Mouse (Mus musculus): ENCODE measurements around the gene Cdh24.
"Not testable (repeated sequence)": the region's sequence is repeated elsewhere in the genome, so short reads cannot be mapped to it uniquely, and the experiment has no call there.

Cdh24 gene

DNA sequence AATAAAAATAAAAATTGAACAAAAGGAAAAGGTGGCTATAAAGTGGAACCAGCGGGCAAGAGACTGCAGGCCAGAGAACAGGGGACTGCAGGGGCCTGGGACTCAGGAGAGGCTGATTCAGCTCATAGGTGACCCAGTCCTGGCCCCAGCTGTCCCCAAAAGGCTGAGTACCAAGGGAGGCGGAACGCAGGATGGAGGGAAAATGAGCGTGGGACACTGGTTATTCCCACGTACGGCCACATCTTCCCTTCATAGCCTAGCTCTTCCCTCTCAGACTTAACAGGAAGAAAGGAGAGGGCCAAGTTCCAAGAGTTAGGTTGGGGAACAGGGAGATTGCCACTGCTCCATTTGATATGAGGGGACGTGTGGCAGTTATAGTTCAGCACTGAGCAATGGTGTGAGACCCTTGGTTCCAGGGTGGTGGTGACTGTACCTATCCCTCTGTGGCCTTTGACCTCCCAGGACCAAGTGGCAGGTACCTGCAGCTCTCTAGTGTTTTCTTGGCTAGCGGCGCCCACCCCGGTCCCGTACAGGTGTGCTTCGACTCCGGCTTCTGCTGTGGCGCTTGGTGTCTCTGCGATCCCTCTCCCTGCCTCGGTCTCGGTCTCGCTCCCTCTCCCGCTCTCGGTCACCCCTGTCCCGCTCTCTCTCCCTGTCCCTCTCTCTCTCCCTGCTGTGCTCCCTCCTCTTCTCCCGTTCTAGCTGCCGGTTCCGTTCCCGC, 1.2 kb upstream of the Cdh24 start:
- no peak for DNase-seq

DNA sequence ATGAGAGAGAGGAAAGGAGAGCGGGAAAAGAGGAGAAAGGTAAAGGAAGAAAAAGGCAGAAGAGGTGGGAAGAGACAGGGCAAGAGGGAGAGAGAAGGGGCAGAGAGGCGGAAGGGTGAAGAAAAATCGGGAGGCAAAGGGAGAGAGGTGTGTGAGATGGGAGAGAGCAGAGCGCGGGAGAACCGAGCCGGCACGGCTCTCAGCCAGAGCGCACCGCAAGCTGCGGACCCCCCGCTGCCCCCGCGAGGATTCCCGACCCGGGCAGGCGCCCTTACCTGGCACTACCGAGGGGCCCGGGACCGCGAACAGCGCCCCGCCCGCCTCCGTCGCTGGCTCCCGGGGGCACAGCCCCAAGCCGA, 239 bp downstream of the Cdh24 start, which contains the start of gene Gm17606:
Gene Gm17606, plus strand, starts transcription at position 7 of the 359 bp plus-strand sequence.
- no peak for DNase-seq

DNA sequence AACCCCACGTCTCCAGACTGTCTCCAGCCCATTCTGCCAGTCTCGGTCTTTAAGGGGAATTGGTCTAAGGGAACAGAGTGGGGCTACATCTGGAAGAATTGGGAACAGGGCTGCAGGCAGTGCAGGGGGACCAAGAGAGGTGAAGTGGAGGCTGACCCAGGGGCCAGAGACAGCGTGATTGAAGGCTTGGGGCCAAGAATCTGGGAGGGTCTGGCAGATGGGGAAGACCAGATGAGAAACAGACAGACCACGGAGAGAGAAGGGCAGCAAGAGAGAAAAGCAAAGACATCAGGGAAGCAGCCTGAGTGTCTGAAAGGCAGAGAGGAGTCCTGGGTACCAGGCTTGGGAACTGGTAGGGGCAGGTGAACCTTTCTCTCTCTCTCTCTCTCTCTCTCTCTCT, 1.0 kb downstream of the Cdh24 start:
- DNase-seq = no peak

DNA sequence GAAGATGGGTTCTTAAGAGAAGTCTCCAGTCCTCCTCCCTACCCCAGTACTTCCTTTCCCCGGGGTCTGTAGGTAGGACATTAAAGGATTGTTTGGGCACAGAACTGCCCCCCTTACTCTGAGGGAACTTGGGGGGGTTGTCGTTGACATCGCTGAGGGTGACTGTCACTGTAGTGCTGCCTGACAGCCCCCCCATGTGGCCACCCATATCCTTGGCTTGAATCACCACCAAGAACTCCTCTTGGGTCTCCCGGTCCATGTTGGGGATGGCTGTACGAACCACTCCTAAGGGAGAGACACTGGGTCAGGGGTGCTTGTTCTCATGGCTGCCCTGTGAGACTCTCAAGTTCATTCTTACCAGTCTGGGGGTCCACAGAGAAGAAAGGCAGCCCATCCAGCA, 3.0 kb downstream of the Cdh24 start:
- DNase-seq = peak; percentile 49

DNA sequence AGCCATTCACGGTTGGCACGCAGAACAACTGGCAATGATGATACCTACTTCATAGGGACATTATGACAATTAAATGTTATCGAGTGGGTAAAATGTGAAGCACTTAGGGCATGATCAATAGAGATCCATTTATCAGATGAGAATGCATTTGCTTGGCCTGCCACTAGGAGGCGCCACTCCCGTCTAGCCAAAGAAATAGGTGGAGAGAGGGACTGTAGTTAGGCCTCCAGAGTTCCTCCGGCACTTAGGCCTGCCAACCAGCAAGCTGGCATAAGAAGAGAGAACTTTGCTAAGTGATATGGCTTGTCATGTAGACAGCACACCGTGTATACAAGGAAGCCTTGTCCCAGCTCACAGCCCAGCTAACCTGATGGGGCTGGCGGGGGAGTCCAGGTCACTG, 4.2 kb downstream of the Cdh24 start:
- peak; percentile 72 for DNase-seq

DNA sequence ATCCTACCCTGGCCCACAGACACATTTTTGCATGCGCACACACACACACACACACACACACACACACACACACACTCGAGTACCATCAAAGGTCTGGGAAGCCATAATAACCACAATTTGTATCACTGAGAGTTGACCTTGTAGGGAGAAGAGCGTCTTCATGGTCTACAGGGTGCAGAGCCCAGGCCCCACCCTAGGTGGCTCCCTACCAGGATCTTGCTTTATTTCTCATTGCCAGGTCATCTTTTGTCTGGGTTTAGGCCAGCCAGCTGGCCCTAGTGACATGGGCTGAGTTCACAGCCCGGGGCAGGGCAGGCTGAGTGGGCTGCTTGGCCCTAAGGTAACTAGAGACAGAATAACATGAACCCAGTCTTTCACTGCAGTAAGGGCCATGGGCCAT, 7.0 kb downstream of the Cdh24 start:
- no peak for DNase-seq

DNA sequence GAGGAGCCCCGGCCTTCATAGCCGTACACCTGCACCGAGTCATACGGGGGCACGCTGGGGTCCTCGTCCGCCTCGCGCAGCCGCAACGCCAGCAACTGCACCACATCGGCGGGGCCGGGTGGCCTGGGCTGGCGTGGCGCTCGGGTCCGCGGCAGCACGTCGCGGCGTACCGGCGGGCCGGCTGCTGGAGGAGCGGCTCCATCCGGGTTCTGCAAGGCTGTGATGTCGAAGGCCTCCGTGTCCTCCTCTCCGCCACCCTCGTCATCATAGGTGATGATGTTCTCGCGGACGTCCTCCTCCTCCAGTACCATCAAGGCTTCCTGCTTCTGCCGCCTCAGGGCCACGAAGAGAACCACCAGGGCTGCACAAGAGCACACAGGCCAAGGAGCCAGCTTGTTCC, 8.9 kb downstream of the Cdh24 start:
- DNase-seq = no peak

DNA sequence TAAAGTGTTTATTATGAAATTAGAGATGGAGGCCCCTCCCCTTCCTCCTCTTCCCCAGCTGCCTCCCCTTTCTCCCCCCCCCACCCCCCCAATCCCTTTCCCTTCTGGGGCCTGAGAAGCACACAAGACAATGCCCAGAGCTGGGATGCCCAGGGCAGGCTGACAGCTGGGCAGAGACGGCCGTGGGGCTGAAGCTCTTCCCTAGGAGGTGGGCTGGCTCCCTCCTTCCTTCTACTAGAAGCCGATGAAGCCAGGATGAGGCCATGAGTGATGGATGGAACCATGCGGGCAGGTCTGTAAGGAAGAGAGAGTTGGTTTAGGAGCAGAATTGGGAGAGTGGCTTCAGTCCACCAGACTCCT, 9.9 kb downstream of the Cdh24 start:
- DNase-seq = no peak

DNA sequence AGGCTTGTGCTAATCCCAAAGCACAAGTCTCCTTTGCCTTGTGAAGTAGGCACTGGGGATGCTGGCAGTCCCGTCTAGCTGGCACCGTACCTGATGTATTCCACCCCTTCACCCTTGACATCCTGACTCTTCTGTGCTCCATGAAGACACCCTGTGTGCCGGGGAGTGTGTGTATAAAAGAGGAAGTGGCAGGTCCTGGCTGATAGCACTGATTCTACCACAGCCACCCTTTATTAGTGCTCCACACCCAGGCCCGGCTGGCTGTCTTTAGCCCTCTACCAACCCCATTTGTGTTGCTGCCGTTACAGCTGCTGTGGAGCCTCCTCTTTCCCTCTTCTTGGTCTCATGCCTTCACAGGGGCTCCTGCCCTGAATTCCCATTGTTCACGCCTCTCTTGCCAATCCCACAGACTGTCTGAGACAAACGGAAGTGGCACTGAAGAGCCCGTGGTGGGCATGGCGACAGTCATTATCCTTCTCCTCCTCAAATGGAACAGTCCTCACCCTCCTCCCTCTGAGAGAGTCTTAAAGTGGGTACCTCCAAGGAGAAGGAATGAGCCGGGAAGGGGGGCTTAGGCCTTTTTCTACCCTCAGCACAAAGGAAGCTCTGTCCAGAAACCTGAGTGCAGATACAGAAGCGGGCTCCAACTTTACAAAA, 10.5 kb downstream of the Cdh24 start:
- no peak for DNase-seq

DNA sequence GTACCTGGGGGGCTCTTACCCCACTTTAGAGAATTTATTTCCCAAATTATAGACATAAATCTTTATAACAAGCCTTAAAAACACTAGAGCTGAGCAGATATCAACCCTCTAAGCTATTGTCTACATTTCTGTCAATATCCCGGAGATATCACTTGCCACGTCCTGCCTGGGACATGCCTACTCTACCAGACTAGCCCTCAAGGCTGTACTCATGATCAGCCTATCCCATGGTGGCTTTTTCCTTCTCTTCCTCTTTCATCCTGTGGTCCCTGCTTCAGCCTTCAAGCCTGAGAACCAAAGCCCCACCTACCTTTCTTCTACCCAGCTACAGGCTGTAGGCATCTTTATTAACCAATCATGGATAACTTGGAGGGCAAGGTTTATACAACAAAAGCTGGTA, 11.4 kb downstream of the Cdh24 start:
- DNase-seq = no peak

DNA sequence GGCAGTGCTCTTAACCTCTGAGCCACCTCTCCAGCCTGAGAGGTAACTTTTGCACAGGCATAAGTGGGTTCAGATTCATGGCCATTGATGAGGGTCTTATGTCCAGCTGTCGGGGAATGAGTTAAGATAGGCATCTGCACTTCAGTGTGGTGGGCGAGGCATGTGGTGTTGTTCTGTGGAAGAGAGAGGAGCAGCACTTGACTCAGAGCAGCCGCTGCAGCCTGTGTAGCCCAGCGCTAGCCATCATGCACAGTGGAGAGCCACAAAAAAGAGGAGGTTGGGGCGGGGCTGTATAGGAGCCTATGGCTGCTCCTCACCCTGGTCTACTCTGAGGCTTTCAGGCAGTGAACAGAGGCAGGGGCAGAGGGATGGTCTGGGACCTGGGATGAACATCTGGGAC, 13.1 kb downstream of the Cdh24 start:
- DNase-seq = no peak

DNA sequence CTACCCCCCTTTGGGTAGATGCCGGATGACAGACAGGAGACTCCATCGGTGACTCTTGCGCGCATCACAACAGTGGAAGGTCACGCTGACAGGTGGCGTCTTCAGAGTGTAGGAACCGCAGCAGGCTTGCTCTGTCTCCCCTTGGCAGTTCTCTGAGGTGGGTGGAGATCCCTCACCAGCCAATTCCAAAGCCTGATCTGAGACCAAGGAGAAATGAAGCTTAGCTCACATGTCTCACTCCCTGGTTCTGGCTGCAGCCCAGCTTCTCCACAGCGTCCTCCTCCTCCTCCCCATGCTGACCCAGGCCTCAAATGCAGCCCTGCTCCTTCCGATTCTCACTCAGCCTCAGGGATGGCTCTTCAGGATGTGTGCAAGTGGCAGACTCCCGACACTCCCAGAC, 16.2 kb downstream of the Cdh24 start:
- DNase-seq = no peak

DNA sequence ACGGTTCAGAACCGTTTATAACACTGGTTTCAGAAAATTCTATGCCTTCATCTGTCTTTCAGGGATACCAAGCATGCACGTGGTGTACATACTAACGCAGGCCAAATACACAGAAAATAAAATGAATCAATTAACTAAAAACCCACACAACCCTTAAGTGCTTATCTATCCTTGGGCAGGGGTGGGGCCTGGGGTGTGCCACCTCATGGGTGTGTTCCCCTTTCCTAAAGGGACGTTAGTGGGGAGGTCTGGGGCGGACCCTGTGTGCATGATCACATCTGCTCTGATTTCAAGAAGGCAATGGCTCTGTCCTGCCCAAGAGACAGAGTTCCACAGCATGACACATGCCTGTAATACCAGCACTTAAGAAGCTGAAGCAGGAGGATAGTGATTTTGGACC, 17.8 kb downstream of the Cdh24 start:
- DNase-seq = no peak

DNA sequence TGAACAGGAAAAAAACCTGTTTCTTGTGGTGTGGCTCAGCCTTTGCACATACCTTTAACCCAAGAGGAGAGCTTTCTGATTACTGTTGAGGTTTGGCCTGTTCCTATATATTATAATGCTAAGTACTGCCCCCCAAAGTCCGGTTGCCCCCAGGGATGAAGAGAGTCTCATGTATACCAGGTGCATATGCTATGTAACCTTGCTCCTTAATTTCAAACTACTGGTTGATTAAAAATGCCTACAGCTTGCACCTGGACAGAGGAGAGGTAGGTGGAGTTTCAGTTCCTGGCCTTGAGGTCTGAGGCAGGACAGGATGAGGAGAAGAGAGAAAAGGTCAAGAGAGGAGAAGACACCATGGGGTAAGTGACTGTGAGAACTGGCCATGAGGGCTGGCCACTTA, 20.0 kb downstream of the Cdh24 start, which contains the start of gene Psmb11:
Gene Psmb11, plus strand, starts transcription at position 301 of the 400 bp plus-strand sequence.
- no peak for DNase-seq

DNA sequence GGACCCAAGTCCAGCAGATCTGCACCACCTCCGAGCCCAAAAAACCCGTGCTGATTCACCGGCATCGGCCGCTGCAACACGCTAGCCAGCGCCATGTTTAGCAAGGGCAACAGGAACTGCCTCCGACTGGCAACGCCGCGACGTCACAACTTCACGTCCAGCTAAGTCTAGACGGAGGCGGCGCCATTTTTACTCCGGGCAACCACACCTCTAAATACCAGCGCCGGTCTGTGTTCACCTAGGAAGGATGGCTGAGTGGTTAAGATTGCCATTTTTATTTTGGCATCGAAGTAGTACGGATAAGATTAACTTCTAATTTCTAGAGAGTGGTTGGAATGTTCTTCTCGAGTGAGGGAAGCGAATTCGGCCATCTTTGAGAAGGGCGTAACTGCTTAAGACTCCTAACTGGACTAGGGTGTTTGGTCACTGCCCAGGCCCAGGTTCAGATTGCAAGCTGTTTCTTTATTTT, 23.2 kb downstream of the Cdh24 start, which contains the start of gene Psmb5:
Gene Psmb5, minus strand, starts transcription at position 126 of the 469 bp plus-strand sequence.
- DNase-seq = peak; percentile 85

DNA sequence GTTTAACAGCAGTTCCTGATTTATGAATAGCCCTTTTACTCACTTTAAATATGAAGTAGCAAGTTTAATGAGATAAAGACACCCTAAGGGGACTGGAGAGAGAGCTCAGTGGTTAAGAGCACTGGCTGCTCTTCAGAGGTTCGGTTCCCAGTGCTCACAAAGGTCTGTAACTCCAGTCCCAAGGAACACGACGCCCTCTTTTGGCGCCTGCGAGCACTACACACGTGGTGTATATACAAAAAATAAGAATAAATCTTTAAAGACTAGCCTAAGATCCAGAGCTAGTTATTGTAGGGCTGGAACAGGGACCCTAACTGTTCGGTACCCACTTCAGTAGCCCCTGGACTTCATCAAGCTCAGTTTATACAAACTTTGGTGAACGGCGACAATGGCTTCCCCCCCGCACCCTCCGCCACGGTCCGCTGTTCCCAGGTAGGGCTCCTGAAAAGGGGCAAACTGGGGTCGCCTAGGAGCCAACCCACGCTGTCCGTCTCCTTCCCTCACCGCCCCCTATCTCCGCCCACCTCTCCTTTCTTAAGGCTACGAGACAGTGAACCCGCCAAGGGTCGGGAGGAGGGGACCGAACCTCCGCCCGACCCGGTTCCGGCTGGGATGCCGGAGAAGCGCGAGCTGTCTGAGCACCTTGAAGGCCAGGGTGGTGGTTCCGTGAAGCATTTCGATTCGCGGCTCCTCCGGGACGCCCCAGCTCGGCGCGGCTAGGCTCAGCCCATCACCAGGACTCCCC, 23.8 kb downstream of the Cdh24 start:
- DNase-seq = no peak

DNA sequence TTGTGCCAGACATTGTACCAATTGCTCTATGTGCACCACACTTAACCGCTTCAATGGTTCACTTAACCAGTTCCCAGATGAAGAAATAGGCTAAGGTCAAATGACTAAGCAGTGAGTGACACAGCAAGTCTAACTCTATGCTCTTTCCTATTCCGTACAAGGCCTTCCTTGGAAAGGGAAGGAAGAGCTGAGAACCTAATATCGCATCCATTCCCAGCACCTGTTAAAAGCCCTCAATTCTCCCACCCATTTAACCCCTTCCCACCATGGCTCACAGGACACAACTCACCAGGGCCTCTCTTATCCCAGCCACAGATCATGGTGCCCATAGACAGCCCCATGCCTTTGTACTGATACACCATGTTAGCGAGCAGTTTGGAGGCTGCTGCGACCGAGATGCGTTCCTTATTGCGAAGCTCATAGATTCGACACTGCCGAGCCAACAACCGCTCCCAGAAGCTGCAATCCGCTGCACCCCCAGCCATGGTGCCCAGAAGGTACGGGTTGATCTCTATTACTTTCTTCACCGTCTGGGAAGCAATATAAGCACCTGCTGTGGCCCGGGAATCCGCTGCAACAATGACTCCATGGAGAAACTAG, 24.8 kb downstream of the Cdh24 start:
- no peak for DNase-seq

DNA sequence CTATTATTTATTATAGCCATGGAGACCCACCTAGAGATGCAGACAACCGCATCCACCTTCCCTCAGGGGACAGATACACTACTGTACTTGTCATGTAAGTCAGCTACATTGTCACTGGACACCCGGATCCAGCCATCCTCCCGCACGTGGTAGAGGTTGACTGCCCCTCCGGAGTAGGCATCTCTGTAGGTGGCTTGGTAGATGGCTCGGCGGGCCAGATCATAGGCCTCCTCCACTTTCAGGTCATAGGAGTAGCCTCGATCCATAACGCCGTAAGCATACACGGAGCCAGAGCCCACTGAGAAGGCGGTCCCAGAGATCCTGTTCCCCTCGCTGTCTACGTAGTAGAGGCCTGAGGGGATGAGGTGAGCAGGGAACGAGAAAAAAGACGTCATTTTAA, 27.0 kb downstream of the Cdh24 start:
- not testable (repeated sequence) for DNase-seq

DNA sequence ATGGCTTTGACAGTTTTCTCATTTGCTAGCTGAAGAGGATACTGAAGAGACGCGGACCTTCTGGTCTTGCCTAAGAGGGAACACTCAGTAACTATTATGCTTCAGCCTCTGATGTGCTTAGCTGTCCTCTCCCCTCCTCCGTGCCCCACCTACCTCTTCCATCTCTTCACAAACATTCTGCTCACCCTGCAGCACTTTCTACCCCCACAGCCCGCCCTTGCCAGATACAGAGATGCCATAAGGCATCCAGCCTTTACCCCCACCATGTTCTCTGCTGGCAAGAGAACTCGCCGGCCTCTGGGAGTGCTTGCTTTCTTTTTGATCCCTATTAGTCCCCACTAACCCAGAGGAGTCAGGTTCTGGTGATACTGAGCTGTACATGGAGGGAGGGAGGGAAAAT, 30.5 kb downstream of the Cdh24 start:
- DNase-seq = no peak

DNA sequence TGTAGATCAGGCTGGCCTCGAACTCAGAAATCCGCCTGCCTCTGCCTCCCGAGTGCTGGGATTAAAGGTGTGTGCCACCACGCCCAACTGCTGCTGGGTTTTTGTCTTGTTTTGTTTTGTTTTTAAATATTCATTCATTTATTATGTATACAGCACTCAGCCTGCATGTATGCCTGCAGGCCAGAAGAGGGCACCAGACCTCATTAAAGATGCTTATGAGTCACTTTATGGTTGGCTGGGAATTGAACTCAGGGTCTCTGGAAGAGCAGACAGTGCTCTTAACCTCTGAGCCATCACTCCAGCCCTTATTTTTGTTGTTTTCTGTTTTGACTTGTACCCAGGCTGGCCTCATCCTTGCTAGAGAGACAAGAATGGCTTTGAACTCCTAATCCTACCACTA, 31.2 kb downstream of the Cdh24 start:
- no peak for DNase-seq

DNA sequence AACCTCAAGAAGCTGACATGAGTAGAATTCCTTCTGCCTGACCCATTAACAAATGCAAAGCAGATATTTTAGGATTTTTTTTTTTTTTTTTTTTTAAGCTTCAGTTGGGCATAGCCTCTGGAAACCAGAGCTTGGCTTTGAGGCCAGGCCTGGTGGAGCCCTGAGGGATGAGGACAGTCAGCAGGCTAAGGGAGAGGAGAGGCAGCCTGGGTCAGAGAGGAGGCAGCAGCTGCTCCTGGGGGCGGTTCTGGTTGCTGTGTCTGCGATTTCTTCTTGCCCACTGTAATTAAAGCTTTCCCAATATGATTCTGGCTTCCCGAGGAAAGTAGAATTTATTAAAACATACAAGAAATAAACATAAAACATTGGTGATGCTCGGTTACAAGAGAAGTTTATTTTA, 31.9 kb downstream of the Cdh24 start:
- no peak for DNase-seq

DNA sequence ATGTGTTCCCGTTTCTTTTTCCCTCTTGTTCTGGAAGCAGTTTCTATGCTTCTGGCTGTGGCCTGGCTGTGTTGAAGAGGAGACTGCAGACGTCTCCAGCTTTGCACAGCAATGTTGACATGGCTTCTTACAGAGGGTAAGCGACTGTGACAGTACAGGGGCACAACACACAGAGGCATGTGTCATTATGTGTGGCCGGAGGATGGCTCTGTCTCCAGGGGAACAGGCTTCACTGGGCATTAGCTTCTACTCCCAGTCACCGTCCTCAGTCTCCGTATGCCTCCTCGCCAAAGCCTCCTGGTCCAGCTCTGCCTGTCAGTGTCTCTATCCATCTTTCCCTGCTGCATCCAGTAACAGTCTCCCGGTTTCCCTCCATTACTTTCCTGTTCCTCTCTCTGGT, 33.9 kb downstream of the Cdh24 start:
- no peak for DNase-seq

DNA sequence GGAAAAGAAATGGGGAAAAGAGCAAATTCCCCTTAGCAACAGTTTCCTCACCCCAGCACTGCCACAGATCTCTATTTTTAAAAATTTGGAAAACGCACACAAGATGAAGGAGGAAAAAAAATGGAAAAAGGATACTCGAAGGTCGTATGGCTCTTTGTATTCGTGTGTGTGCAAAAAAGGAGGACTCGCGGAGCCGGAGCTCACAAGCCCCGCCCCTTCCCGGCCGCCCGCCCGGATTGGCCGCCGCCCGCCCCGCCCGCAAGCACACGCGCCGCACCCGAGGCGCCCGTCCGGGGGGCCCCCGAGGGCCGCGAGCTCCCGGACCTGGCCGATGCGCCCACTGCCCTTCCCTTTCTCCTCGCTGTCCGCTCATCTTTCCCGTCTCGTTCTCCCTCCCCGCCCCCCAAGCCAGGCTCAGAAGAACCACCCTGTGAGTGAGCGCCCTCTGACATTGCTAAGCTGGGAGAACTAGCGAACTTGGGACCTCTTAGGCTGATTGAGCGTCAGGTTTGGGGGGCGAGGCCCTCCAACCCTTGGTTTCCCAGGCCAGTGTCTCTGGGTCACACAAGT, 35.3 kb downstream of the Cdh24 start, which contains the start of gene 4931414P19Rik:
Gene 4931414P19Rik, minus strand, starts transcription at position 242 of the 570 bp plus-strand sequence.
- DNase-seq = peak; percentile 84

All from right cerebral cortex, postnatal 4 days (tissue).